Mouse (Mus musculus) liver, embryonic 14.5 days (tissue): ENCODE results near the gene Krtap1-5. TPM values are rescaled to one million over a fixed set of nuclear protein-coding genes. Genes with fewer than 3 reads are reported as not detected.
"Not testable (repeated sequence)": the region's sequence is repeated elsewhere in the genome, so short reads cannot be mapped to it uniquely, and the experiment has no call there.

Experiments
- ATAC-seq: fragments of 200-750 bp; cut with Nextera tagmentation; 2 replicates; pipeline ENCODE4 v1.8.0; 2017; ENCODE audit warnings: moderate number of reproducible peaks, mild to moderate bottlenecking, moderate library complexity; ENCODE audit not compliant: insufficient read depth
- DNase-seq, 3 experiments: peaks; one replicate each; pipeline ENCODE4 v3.0.0-alpha.2; 2012 to 2013; ENCODE audit warnings: low read depth in 3 of 3, low spot score in 3 of 3
- H3K27ac ChIP-seq: fragments of 300-500 bp; sonication (generic); 2 replicates; pipeline ENCODE4 v1.5.1; 2014; ENCODE audit warnings: moderate library complexity, mild to moderate bottlenecking, control low read depth, inconsistent platforms
- H3K27me3 ChIP-seq: fragments of 300-500 bp; sonication (generic); 2 replicates; pipeline ENCODE4 v1.6.1; 2014; ENCODE audit warnings: mild to moderate bottlenecking, low read length, moderate library complexity; ENCODE audit not compliant: control insufficient read depth, insufficient read depth
- H3K36me3 ChIP-seq: fragments of 300-500 bp; sonication (generic); replicated peaks from 2 replicates; pipeline ENCODE4 v1.6.1; 2014; ENCODE audit warnings: low read depth; ENCODE audit not compliant: control insufficient read depth, insufficient read depth
- H3K4me1 ChIP-seq, 2 experiments: fragments of 200-500 bp in 1 of 2; fragments of 300-500 bp in 1 of 2; sonication (generic) in 1 of 2; replicated peaks; 2 replicates each; pipeline ENCODE4 v1.6.1; 2012 to 2014; ENCODE audit warnings: antibody characterized with exemption in 1 of 2, inconsistent platforms in 1 of 2, low read length in 1 of 2; ENCODE audit not compliant: control insufficient read depth in 2 of 2, insufficient read depth in 2 of 2
- H3K4me2 ChIP-seq: fragments of 300-500 bp; sonication (generic); 2 replicates; pipeline ENCODE4 v1.6.1; 2014; ENCODE audit warnings: low read depth, mild to moderate bottlenecking, control low read depth, moderate library complexity
- H3K4me3 ChIP-seq, 2 experiments: fragments of 200-500 bp in 1 of 2; fragments of 300-500 bp in 1 of 2; sonication (generic) in 1 of 2; 2 replicates each; pipeline ENCODE4 v1.5.1; 2012 to 2014; ENCODE audit warnings: low read depth in 2 of 2, low read length in 2 of 2, mild to moderate bottlenecking in 2 of 2, control low read depth in 1 of 2, inconsistent platforms in 1 of 2, moderate library complexity in 1 of 2; ENCODE audit not compliant: insufficient read depth in 1 of 2
- H3K9ac ChIP-seq: fragments of 300-500 bp; sonication (generic); replicated peaks from 2 replicates; pipeline ENCODE4 v1.6.1; 2014; ENCODE audit warnings: mild to moderate bottlenecking, control low read depth, moderate library complexity
- H3K9me3 ChIP-seq: fragments of 300-500 bp; sonication (generic); 2 replicates; pipeline ENCODE4 v1.6.1; 2016; ENCODE audit warnings: low read length, mixed read lengths; ENCODE audit not compliant: control insufficient read depth
- CTCF ChIP-seq: IDR thresholded peaks from 2 replicates; pipeline ENCODE4 v1.5.1; 2016; ENCODE audit warnings: antibody characterized with exemption, low read depth, control low read depth
- EP300 ChIP-seq: IDR thresholded peaks from 2 replicates; pipeline ENCODE4 v1.6.1; 2016; ENCODE audit warnings: antibody characterized with exemption, low read depth
- WGBS: fragments of 180-500 bp; shearing (Covaris S2); extraction: QIAGEN DNeasy Blood & Tissue Kit; methylation state at CpG from one replicate; pipeline ENCODE4 v1.1.7; 2014; ENCODE audit not compliant: insufficient replicate concordance; 5-methylcytosine and 5-hydroxymethylcytosine counted together
- polyA plus RNA-seq, 2 experiments: library from polyadenylated mRNA; depleted of rRNA in 1 of 2; stranded (reverse) in 1 of 2; unstranded in 1 of 2; fragments of >200 nt; fragmentation: Nextera tagmentation in 1 of 2; extraction: Ambion mirVana in 1 of 2; gene quantifications; 2 replicates each; pipeline versions ENCODE4 v1.2.1 to v1.2.3; 2012 to 2014

Gene Krtap1-5
- polyA plus RNA-seq, 2 experiments = not detected

GRCm38 (mm10) chr11:99609126-99609525 lies 28.3 kb upstream of the Krtap1-5 start:
- WGBS = 45% methylated on average over 1 of the region's 1 CpGs
- Histone ChIP-seq H3K4me3 (no peak overlapping the region), H3K4me2 (no peak overlapping the region), H3K36me3 (no peaks in the 10 kb centered on the region), H3K27me3 (no peaks in the 10 kb centered on the region), H3K9ac (no peak overlapping the region), H3K4me1 (no peaks in the 10 kb centered on the region), H3K9me3 (no peaks in the 10 kb centered on the region), H3K27ac (no peak overlapping the region)
- ATAC-seq (no peak), DNase-seq (no peak)
- TF ChIP-seq EP300 = no peak
- no peak for TF ChIP-seq CTCF

- not testable (repeated sequence) for H3K4me2 ChIP-seq, H3K36me3 ChIP-seq, H3K4me3 ChIP-seq, H3K9ac ChIP-seq, ATAC-seq, H3K27ac ChIP-seq, H3K9me3 ChIP-seq, H3K27me3 ChIP-seq, H3K4me1 ChIP-seq, DNase-seq
- WGBS = 50% methylated on average over 1 of the region's 1 CpGs
These were observed 22.4 kb upstream of the Krtap1-5 start, which contains the start of gene Gm11938 for GRCm38 (mm10) chr11:99603208-99603607. Gm11938 (minus strand) TSS chr11:99603308.

GRCm38 (mm10) chr11:99597742-99598141 lies 16.9 kb upstream of the Krtap1-5 start, which contains the start of gene Krtap9-3:
Krtap9-3 (minus strand) TSS chr11:99598105.
- H3K36me3 ChIP-seq, H3K4me3 ChIP-seq, H3K27ac ChIP-seq, DNase-seq, H3K27me3 ChIP-seq, H3K4me2 ChIP-seq, H3K9ac ChIP-seq, H3K4me1 ChIP-seq, ATAC-seq, H3K9me3 ChIP-seq: not testable (repeated sequence)
- WGBS = 64% methylated on average over 6 of the region's 6 CpGs

- Histone ChIP-seq H3K9me3 (no peaks in the 10 kb centered on the region), H3K36me3 (no peaks in the 10 kb centered on the region), H3K4me2 (no peak within 1 kb of the TSS), H3K4me3 (no peak within 1 kb of the TSS), H3K27me3 (no peaks in the 10 kb centered on the region), H3K9ac (no peak within 1 kb of the TSS), H3K27ac (no peak within 1 kb of the TSS), H3K4me1 (no peaks in the 10 kb centered on the region)
- ATAC-seq (no peak), DNase-seq (no peak)
- WGBS = 77% methylated on average over 6 of the region's 6 CpGs
- no peak for TF ChIP-seq CTCF
These were observed 10.2 kb upstream of the Krtap1-5 start, which contains the start of gene Krtap1-3 for GRCm38 (mm10) chr11:99590981-99591380. Krtap1-3 (minus strand) TSS chr11:99591339.

- 77% methylated on average over 7 of the region's 7 CpGs for WGBS
- TF ChIP-seq CTCF (no peak), EP300 (no peak)
- Histone ChIP-seq H3K4me1 (no peaks in the 10 kb centered on the region), H3K9ac (no peak overlapping the region), H3K27ac (no peak overlapping the region), H3K27me3 (no peaks in the 10 kb centered on the region), H3K36me3 (no peaks in the 10 kb centered on the region), H3K4me3 (no peak overlapping the region), H3K9me3 (no peaks in the 10 kb centered on the region), H3K4me2 (no peak overlapping the region)
- DNase-seq (no peak), ATAC-seq (no peak)
These were observed 4.3 kb upstream of the Krtap1-5 start for GRCm38 (mm10) chr11:99585096-99585495.

GRCm38 (mm10) chr11:99583245-99583704 lies 2.5 kb upstream of the Krtap1-5 start, which contains the start of gene Krtap1-4:
Krtap1-4 (minus strand) TSS chr11:99583654.
- H3K9ac ChIP-seq = no peak within 1 kb of the TSS
- 64% methylated on average over 5 of the region's 5 CpGs for WGBS
- H3K4me2 ChIP-seq = no peak within 1 kb of the TSS
- no peak within 1 kb of the TSS for H3K4me3 ChIP-seq
- DNase-seq = no peak
- no peak within 1 kb of the TSS for H3K27ac ChIP-seq
- H3K4me1 ChIP-seq = no peaks in the 10 kb centered on the region
- ATAC-seq = no peak
- H3K27me3 ChIP-seq = no peaks in the 10 kb centered on the region
- TF ChIP-seq CTCF (no peak), EP300 (no peak)
- H3K36me3 ChIP-seq = no peaks in the 10 kb centered on the region
- H3K9me3 ChIP-seq = no peaks in the 10 kb centered on the region
